Mouse (Mus musculus) heart, embryonic 14.5 days (tissue): ENCODE results near the gene Lif. TPM values are rescaled to one million over a fixed set of nuclear protein-coding genes. Genes with fewer than 3 reads are reported as not detected.

Experiments used
- ATAC-seq: fragments of 200-750 bp; cut with Nextera tagmentation; 2 replicates; pipeline ENCODE4 v1.8.0; 2017; ENCODE audit warnings: low read depth, moderate TSS enrichment; ENCODE audit not compliant: insufficient number of reproducible peaks, insufficient read depth, low FRiP score
- H3K27ac ChIP-seq, 2 experiments: fragments of 200-500 bp in 1 of 2; fragments of 300-500 bp in 1 of 2; sonication (generic) in 1 of 2; replicated peaks in 1 of 2; 2 replicates each; pipeline ENCODE4 v1.5.1; 2012 to 2014; ENCODE audit warnings: low read depth in 2 of 2, low read length in 2 of 2, control low read depth in 1 of 2, mild to moderate bottlenecking in 1 of 2, mixed read lengths in 1 of 2; ENCODE audit not compliant: control insufficient read depth in 1 of 2, insufficient read depth in 1 of 2
- H3K27me3 ChIP-seq: fragments of 300-500 bp; sonication (generic); 2 replicates; pipeline ENCODE4 v1.6.1; 2014; ENCODE audit warnings: mild to moderate bottlenecking, low read length, control low read depth; ENCODE audit not compliant: control insufficient read depth, insufficient read depth
- H3K36me3 ChIP-seq: fragments of 300-500 bp; sonication (generic); 2 replicates; pipeline ENCODE4 v1.6.1; 2014; ENCODE audit warnings: mild to moderate bottlenecking, control low read depth, low read length, mixed read lengths; ENCODE audit not compliant: control insufficient read depth, insufficient read depth
- H3K4me1 ChIP-seq, 2 experiments: fragments of 200-500 bp in 1 of 2; fragments of 300-500 bp in 1 of 2; sonication (generic) in 1 of 2; 2 replicates each; pipeline ENCODE4 v1.6.1; 2012 to 2014; ENCODE audit warnings: low read length in 2 of 2, control low read depth in 1 of 2, mixed read lengths in 1 of 2; ENCODE audit not compliant: control insufficient read depth in 2 of 2, insufficient read depth in 2 of 2
- H3K4me2 ChIP-seq: fragments of 300-500 bp; sonication (generic); 2 replicates; pipeline ENCODE4 v1.6.1; 2014; ENCODE audit warnings: mild to moderate bottlenecking, low read length
- H3K4me3 ChIP-seq, 2 experiments: fragments of 200-500 bp in 1 of 2; fragments of 300-500 bp in 1 of 2; sonication (generic) in 1 of 2; 2 replicates each; pipeline ENCODE4 v1.5.1; 2012 to 2014; ENCODE audit warnings: low read length in 2 of 2, mild to moderate bottlenecking in 2 of 2, control low read depth in 1 of 2, low read depth in 1 of 2, moderate library complexity in 1 of 2; ENCODE audit not compliant: control insufficient read depth in 1 of 2, insufficient read depth in 1 of 2
- H3K9ac ChIP-seq: fragments of 300-500 bp; sonication (generic); 2 replicates; pipeline ENCODE4 v1.6.1; 2014; ENCODE audit warnings: mild to moderate bottlenecking, low read length
- H3K9me3 ChIP-seq: fragments of 300-500 bp; sonication (generic); 2 replicates; pipeline ENCODE4 v1.6.1; 2016; ENCODE audit warnings: low read length, control low read depth; ENCODE audit not compliant: control insufficient read depth
- WGBS: fragments of 180-500 bp; shearing (Covaris S2); extraction: QIAGEN DNeasy Blood & Tissue Kit; methylation state at CpG from one replicate; pipeline ENCODE4 v1.1.7; 2014; 5-methylcytosine and 5-hydroxymethylcytosine counted together
- polyA plus RNA-seq: library from polyadenylated mRNA; unstranded; fragments of >200 nt; fragmentation: Nextera tagmentation; extraction: Ambion mirVana; gene quantifications from 2 replicates; pipeline ENCODE4 v1.2.1, GENCODE M21; 2014

Lif gene
- polyA plus RNA-seq, 1 experiment from 2014 or later, result 0.24 TPM

- Histone ChIP-seq H3K9ac (no peak overlapping the region), H3K36me3 (no peaks in the 10 kb centered on the region), H3K27ac (no peak overlapping the region), H3K27me3 (peaks cover 44% of the 10 kb centered on the region), H3K4me1 (peaks cover 35 to 56% of the 10 kb centered on the region in 2 experiments), H3K9me3 (no peaks in the 10 kb centered on the region), H3K4me3 (no peak overlapping the region), H3K4me2 (no peak overlapping the region)
- WGBS, result 60% methylated on average over 7 of the region's 7 CpGs
- ATAC-seq, result no peak
Measured at GRCm38 (mm10) chr11:4264066-4264465, 6.7 kb downstream of the Lif start.

DNA sequence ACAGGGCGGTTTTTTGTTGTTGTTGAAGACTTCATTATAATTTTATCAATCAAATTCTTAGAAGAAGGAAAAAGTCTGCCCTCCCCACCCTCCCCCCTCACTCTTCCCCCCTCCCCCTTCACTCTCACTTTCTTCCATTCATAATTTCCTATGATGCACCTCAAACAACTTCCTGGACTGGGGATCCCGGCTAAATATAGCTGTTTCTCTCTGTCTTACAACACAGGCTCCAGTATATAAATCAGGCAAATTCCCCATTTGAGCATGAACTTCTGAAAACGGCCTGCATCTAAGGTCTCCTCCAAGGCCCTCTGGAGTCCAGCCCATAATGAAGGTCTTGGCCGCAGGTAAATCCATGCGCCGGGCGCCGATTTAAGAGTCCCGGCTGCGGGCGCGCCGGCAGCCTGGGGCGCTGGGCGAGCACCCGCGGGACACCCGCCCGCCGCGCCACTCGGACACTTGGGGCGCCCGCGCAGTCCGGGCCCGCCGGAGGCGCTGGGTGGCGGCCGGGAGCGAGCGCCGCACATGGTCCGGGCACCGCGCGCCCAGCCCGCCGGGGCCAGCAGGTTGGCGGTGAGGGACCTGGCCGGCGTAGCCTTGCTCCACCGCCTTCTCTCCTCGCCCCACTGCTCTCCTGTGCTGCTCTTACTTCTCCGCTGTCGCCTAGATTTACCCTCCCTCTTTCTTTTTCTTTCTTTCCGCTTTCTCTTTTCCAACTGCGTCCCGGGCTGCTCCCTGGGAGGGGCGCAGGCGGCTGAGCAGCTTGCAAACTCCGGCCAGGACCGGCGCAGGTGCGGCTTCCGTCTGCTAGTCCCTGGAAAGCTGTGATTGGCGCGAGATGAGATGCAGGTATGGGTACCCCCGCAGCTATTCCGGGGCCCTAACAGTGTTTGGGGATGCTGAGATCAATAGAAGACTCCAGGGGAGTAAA lies 9.2 kb downstream of the Lif start:
- Histone ChIP-seq H3K4me1 (peaks cover 22 to 43% of the 10 kb centered on the region in 2 experiments), H3K27me3 (peaks cover 49% of the 10 kb centered on the region), H3K9me3 (no peaks in the 10 kb centered on the region), H3K36me3 (no peaks in the 10 kb centered on the region), H3K4me2 (peak overlapping the region; percentile 88), H3K4me3 (peak overlapping the region; percentile 58), H3K27ac (no peak overlapping the region), H3K9ac (peak overlapping the region; percentile 66)
- ATAC-seq, result no peak; the same call in 1 of the 2 replicates
- WGBS, result under 1% methylated on average over 59 of the region's 61 CpGs

DNA sequence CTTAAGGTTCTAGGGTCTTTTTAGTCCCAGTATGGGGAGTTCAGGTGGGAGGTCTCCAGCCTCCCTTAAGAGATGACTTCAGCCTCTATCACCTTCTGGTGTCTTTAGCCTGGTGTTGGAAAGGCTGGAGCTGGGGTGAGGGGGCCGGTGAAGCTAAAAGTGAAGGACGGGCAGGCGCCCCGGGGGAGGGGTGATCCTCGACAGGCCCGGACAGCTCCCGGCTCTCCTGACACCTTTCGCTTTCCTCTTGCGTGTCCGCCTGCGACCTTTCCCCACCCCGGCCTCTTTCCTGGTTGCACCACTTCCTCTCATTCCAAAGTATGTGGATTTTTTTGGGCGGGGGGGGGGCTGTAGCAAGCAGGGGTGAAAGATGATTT lies 9.8 kb downstream of the Lif start:
- Histone ChIP-seq H3K4me2 (peak overlapping the region; percentile 88), H3K4me1 (peaks cover 18 to 37% of the 10 kb centered on the region in 2 experiments), H3K9ac (peak overlapping the region; percentile 66; the same call in 1 of the 2 replicates), H3K27ac (no peak overlapping the region), H3K27me3 (peaks cover 49% of the 10 kb centered on the region), H3K4me3 (peak overlapping the region; percentile 58), H3K9me3 (no peaks in the 10 kb centered on the region), H3K36me3 (no peaks in the 10 kb centered on the region)
- no peak for ATAC-seq
- WGBS, result 2% methylated on average over 13 of the region's 13 CpGs

DNA sequence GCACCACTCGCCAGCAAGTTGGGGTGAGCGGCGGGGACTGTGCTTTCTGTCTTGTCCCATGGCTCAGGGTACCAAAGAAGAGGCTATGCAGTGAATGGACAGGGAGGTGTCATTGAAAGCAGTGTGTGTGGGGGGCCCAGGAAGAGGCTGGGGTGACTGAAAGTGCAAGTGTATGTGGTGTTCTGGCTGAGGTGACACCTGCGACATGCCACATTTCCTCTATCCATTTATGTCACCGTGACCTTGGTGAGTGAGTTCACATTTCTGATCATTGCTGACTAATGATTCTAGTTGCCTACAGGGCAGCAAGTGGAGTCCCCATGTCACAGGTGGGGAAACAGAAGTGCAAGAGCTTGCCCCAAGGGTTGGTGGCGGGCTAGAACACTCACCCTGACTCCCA lies 11.1 kb downstream of the Lif start:
- no peak overlapping the region for H3K9ac ChIP-seq
- H3K27ac ChIP-seq, result no peak overlapping the region
- no peak overlapping the region for H3K4me3 ChIP-seq
- peaks cover 52% of the 10 kb centered on the region for H3K27me3 ChIP-seq
- no peaks in the 10 kb centered on the region for H3K36me3 ChIP-seq
- H3K4me2 ChIP-seq, result no peak overlapping the region
- H3K9me3 ChIP-seq, result no peaks in the 10 kb centered on the region
- H3K4me1 ChIP-seq, result peaks cover 12 to 25% of the 10 kb centered on the region in 2 experiments
- 81% methylated on average over 6 of the region's 6 CpGs for WGBS
- no peak for ATAC-seq

GRCm38 (mm10) chr11:4270744-4271459 lies 13.5 kb downstream of the Lif start:
- peaks cover 36% of the 10 kb centered on the region for H3K27me3 ChIP-seq
- no peak overlapping the region for H3K27ac ChIP-seq
- no peak overlapping the region for H3K9ac ChIP-seq
- no peak overlapping the region for H3K4me3 ChIP-seq
- no peak for ATAC-seq
- WGBS, result 35% methylated on average over 19 of the region's 20 CpGs
- no peak overlapping the region for H3K4me2 ChIP-seq
- H3K9me3 ChIP-seq, result no peaks in the 10 kb centered on the region
- no peaks in the 10 kb centered on the region for H3K36me3 ChIP-seq
- peaks cover 9 to 17% of the 10 kb centered on the region in 2 experiments for H3K4me1 ChIP-seq

DNA sequence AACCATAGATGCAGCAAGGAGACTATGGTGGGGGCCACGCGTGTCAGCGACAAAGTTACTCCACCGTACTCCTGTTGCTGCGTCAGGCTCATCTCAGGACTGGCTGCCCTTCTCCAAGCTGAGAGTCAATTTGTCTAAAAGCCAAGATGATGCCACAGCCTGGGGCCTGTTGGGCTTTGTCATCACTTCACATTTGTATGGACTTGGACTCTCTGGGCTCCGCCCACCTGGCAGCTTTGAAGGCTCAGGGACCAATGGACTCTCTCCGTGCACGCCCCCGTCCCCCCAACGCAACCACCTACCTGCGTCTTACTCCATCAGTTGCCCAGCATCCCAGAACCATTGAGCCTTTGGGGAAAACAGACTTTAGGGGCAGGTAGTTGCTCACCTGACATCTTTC lies 14.2 kb downstream of the Lif start:
- H3K9me3 ChIP-seq, result no peaks in the 10 kb centered on the region
- H3K4me1 ChIP-seq, result peaks cover 14 to 18% of the 10 kb centered on the region in 2 experiments
- H3K4me2 ChIP-seq, result no peak overlapping the region
- ATAC-seq, result no peak
- no peaks in the 10 kb centered on the region for H3K36me3 ChIP-seq
- no peak overlapping the region for H3K9ac ChIP-seq
- peaks cover 34% of the 10 kb centered on the region for H3K27me3 ChIP-seq
- 63% methylated on average over 11 of the region's 11 CpGs for WGBS
- no peak overlapping the region for H3K4me3 ChIP-seq
- H3K27ac ChIP-seq, result no peak overlapping the region

DNA sequence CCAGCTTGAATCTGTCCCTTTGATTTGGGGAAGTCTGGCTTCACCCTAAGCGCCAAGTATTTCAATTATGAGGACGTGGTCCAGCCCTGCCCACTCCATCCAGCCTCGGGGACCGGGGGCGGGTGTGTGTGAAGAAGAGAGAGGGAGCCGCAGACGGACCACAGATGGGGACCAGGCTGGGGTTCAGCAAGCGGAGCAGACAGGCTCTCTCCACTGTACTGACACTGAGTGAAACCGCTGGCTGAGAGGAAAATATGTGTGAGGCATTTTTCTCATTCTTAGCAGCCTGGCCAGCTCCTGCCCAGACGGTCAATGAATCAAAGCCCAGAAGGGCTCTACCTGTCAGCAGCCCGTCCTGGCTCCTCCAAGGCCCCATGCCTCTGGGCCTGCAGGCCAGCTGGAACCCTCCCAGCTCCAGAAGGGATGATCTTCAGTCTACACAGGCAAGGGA lies 19.1 kb downstream of the Lif start:
- 0 out of 2 replicates have a peak overlapping the region, but pooled peaks have one; percentile 16 for H3K9ac ChIP-seq
- 0 out of 2 replicates have a peak overlapping the region, but pooled peaks have one; percentile 0 for H3K4me2 ChIP-seq
- H3K4me1 ChIP-seq, result peaks cover 15 to 22% of the 10 kb centered on the region in 2 experiments
- H3K27ac ChIP-seq, result no peak overlapping the region
- peaks cover 4% of the 10 kb centered on the region; the same call in 1 of the 2 replicates for H3K27me3 ChIP-seq
- no peaks in the 10 kb centered on the region for H3K36me3 ChIP-seq
- no peak overlapping the region for H3K4me3 ChIP-seq
- WGBS, result 32% methylated on average over 11 of the region's 11 CpGs
- ATAC-seq, result peak; percentile 44; the same call in 1 of the 2 replicates
- H3K9me3 ChIP-seq, result no peaks in the 10 kb centered on the region
